8 mouse cellular contexts compared by ENCODE assay signal in genomic region chr8:88944038-88944437, GRCm38 (mm10).
DNase-seq lines count a peak whose midpoint lies in the region; ATAC-seq and TF ChIP-seq lines count a peak whose summit lies in the region.

No protein-coding gene starts in this region.

- no peak overlapping the region; the same call in 1 of the 2 replicates for H3K27ac ChIP-seq in ES-E14 (ENCODE audit: insufficient read depth, low read depth, low read length, poor library complexity, severe bottlenecking)

- no peaks in the 10 kb centered on the region for H3K36me3 ChIP-seq in ES-E14 (ENCODE audit: control insufficient read depth, insufficient read depth, low read length, poor library complexity, severe bottlenecking)

- H3K9me3 ChIP-seq in ES-E14 (ENCODE audit: control insufficient read depth, insufficient read depth, low read depth, low read length), result no peaks in the 10 kb centered on the region

- no peak for ATAC-seq in CD4-positive, CD25-positive, alpha-beta regulatory T cell, adult 4 months

- peak; percentile 2 for DNase-seq in CD4-positive, CD25-positive, alpha-beta regulatory T cell, adult 2 months (ENCODE audit: low read depth, low spot score)
- peak; percentile 55 for DNase-seq in kidney, adult 18-20 months
- no peak for DNase-seq in kidney, postnatal 14 days
- peak; percentile 82 for DNase-seq in ES-E14 (ENCODE audit: low read depth, low spot score)
- DNase-seq in kidney, postnatal 4 days, result peak; percentile 39 to 53
- DNase-seq in adipocyte (ENCODE audit: low spot score), result no peak
- no peak for DNase-seq in urinary bladder, postnatal 36 days (ENCODE audit: low spot score in 2 of 2)

- H3K4me1 ChIP-seq in ES-E14 (ENCODE audit: control insufficient read depth in 2 of 2, insufficient read depth in 2 of 2, low read length in 2 of 2, poor library complexity in 1 of 2), result peaks cover 22% of the 10 kb centered on the region in 2 experiments

- no peak overlapping the region for H3K4me3 ChIP-seq in ES-E14 (ENCODE audit: insufficient read depth in 1 of 2, low read depth in 1 of 2, low read length in 2 of 2, poor library complexity in 1 of 2, severe bottlenecking in 1 of 2)

- no peak overlapping the region for H3K9ac ChIP-seq in ES-E14 (ENCODE audit: insufficient read depth, low read depth, low read length, poor library complexity, severe bottlenecking)

- in situ Hi-C loops in ES-E14 (cut with MboI; ENCODE audit: low sequenced_read_pairs in 2 of 2, unreplicated experiment in 2 of 2), result no loop called here

TF ChIP-seq in ES-E14, 5 proteins besides CTCF, POLR2A, EP300 and RAD21:
- no peak for TF ChIP-seq HCFC1 (IDR thresholded peaks at IDR 0.05; ENCODE audit: borderline replicate concordance, insufficient read depth, low read length)
- no peak for TF ChIP-seq ZNF384 (IDR thresholded peaks at IDR 0.05; ENCODE audit: low read depth, low read length)
- peak; percentile 72 for TF ChIP-seq ZC3H11A (IDR thresholded peaks at IDR 0.05; ENCODE audit: borderline replicate concordance, low read depth, low read length)
- no peak for TF ChIP-seq CHD2 (IDR thresholded peaks at IDR 0.05; ENCODE audit: low read depth, low read length)
- no peak for TF ChIP-seq MAFK (IDR thresholded peaks at IDR 0.05; ENCODE audit: insufficient read depth, low read depth, low read length)

Comparison
In these comparisons a context has a peak if more than half of its experiments do, and no peak if none do; other contexts are left out.
1. DNase-seq: peak in CD4-positive, CD25-positive, alpha-beta regulatory T cell, adult 2 months (single experiment), kidney, adult 18-20 months (single experiment), ES-E14 (single experiment) and kidney, postnatal 4 days (2 of 2); none in kidney, postnatal 14 days (single experiment), adipocyte (single experiment) and urinary bladder, postnatal 36 days (0 of 2).